Mouse (Mus musculus) liver, embryonic 11.5 days (tissue): ENCODE data around the gene Fundc1. TPM values are rescaled to one million over a fixed set of nuclear protein-coding genes. Genes with fewer than 3 reads are reported as not detected.

ENCODE experiments used
- ATAC-seq: fragments of 200-750 bp; cut with Nextera tagmentation; replicated peaks from 2 replicates; pipeline ENCODE4 v1.8.0; 2017; ENCODE audit warnings: moderate number of reproducible peaks, mild to moderate bottlenecking, moderate TSS enrichment, moderate library complexity; ENCODE audit not compliant: low FRiP score
- DNase-seq: peaks from one replicate; pipeline ENCODE4 v3.0.0-alpha.2; 2017; ENCODE audit warnings: low spot score
- H3K27ac ChIP-seq: fragments of 300-500 bp; sonication (generic); 2 replicates; pipeline ENCODE4 v1.5.1; 2014; ENCODE audit warnings: mild to moderate bottlenecking, low read depth, low read length, control low read depth
- H3K27me3 ChIP-seq: fragments of 300-500 bp; sonication (generic); replicated peaks from 2 replicates; pipeline ENCODE4 v1.6.1; 2014; ENCODE audit warnings: low read length, mixed read lengths; ENCODE audit not compliant: control insufficient read depth, insufficient read depth
- H3K36me3 ChIP-seq: fragments of 300-500 bp; sonication (generic); 2 replicates; pipeline ENCODE4 v1.6.1; 2014; ENCODE audit warnings: mild to moderate bottlenecking, low read length, moderate library complexity, mixed read lengths; ENCODE audit not compliant: control insufficient read depth, insufficient read depth
- H3K4me1 ChIP-seq: fragments of 300-500 bp; sonication (generic); replicated peaks from 2 replicates; pipeline ENCODE4 v1.6.1; 2014; ENCODE audit warnings: low read length, mixed read lengths; ENCODE audit not compliant: control insufficient read depth, insufficient read depth
- H3K4me2 ChIP-seq: fragments of 300-500 bp; sonication (generic); 2 replicates; pipeline ENCODE4 v1.6.1; 2014; ENCODE audit warnings: mild to moderate bottlenecking, control low read depth, moderate library complexity
- H3K4me3 ChIP-seq: fragments of 300-500 bp; sonication (generic); 2 replicates; pipeline ENCODE4 v1.5.1; 2014; ENCODE audit warnings: low read depth, low read length, control low read depth
- H3K9ac ChIP-seq: fragments of 300-500 bp; sonication (generic); 2 replicates; pipeline ENCODE4 v1.6.1; 2014; ENCODE audit warnings: low read depth, low read length, control low read depth
- H3K9me3 ChIP-seq: fragments of 300-500 bp; sonication (generic); 2 replicates; pipeline ENCODE4 v1.6.1; 2016; ENCODE audit warnings: low read length, inconsistent platforms, mixed read lengths; ENCODE audit not compliant: control insufficient read depth
- WGBS: fragments of 180-500 bp; shearing (Covaris S2); extraction: QIAGEN DNeasy Blood & Tissue Kit; methylation state at CpG from one replicate; pipeline ENCODE4 v1.1.7; 2014; 5-methylcytosine and 5-hydroxymethylcytosine counted together
- polyA plus RNA-seq: library from polyadenylated mRNA; unstranded; fragments of >200 nt; fragmentation: Nextera tagmentation; extraction: Ambion mirVana; gene quantifications from 2 replicates; pipeline ENCODE4 v1.2.1, GENCODE M21; 2014

The Fundc1 gene
- polyA plus RNA-seq, 1 experiment from 2014 or later: 33.3 TPM

- Histone ChIP-seq H3K4me2 (no peak overlapping the region), H3K9me3 (no peaks in the 10 kb centered on the region), H3K27ac (no peak overlapping the region), H3K4me3 (no peak overlapping the region), H3K27me3 (no peaks in the 10 kb centered on the region), H3K9ac (no peak overlapping the region), H3K36me3 (no peaks in the 10 kb centered on the region), H3K4me1 (no peaks in the 10 kb centered on the region)
- no peak for ATAC-seq
- DNase-seq: no peak
These were observed 52.0 kb downstream of the Fundc1 start for GRCm38 (mm10) chrX:17520086-17520485.

DNA sequence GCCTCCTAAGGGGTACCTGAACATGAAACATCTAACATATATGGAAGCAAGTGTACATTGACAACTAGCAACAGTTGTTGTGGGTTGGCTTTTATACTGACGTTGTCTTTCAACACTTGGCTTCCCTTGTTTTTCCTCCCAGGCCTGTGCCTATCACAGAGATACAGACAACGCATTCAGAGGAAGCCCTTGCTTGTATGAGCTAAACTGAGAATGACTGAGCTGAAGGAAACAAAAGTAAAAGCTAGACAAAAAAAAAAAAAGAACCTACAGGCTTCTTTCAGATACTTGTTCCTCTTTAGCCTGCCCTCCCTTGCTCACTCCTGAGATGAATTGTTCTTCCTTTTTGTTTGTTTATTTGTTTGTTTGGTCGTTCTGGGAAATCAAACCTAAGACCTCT lies 58.1 kb downstream of the Fundc1 start:
- H3K27me3 ChIP-seq: no peaks in the 10 kb centered on the region
- no peak overlapping the region for H3K4me3 ChIP-seq
- DNase-seq (no peak), ATAC-seq (no peak)
- 51% methylated on average over 3 of the region's 3 CpGs for WGBS
- no peak overlapping the region for H3K4me2 ChIP-seq
- H3K9me3 ChIP-seq: no peaks in the 10 kb centered on the region
- H3K4me1 ChIP-seq: no peaks in the 10 kb centered on the region
- H3K27ac ChIP-seq: no peak overlapping the region
- H3K9ac ChIP-seq: no peak overlapping the region
- no peaks in the 10 kb centered on the region for H3K36me3 ChIP-seq

DNA sequence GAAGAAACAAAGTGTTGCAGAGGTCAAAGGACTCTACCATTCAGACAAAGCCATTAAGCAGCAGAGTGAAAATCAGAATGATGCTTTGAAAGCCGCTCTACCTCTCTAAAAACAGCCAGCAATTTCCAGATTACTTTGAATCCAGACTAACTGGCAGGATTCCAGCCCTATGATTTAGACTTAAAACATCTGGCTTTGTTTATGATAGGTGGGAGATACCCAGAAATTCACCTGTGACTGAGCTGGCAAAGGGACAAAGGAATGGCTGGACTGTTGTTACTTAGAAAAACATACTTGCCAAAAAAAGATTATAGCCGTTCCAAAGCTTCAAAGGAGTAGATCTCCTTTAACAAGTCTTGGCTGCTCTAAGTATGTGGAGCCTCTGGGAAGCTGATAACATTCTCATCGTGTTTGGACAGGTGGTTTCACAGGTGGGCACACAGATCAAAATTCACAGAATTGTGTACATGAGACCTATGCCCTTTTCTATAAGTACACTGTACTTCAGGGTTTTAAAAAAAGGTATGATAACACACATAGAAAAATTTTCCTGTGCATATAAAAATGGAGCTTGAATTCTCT lies 60.0 kb downstream of the Fundc1 start:
- no peaks in the 10 kb centered on the region for H3K27me3 ChIP-seq
- ATAC-seq (no peak), DNase-seq (no peak)
- H3K4me1 ChIP-seq: no peaks in the 10 kb centered on the region
- no peaks in the 10 kb centered on the region for H3K9me3 ChIP-seq
- no peak overlapping the region for H3K27ac ChIP-seq
- no peak overlapping the region for H3K9ac ChIP-seq
- WGBS: 70% methylated on average over 3 of the region's 3 CpGs
- no peak overlapping the region for H3K4me2 ChIP-seq
- no peak overlapping the region for H3K4me3 ChIP-seq
- no peaks in the 10 kb centered on the region for H3K36me3 ChIP-seq
